Mouse (Mus musculus) myocyte (in vitro differentiated cells): ENCODE measurements around the gene Rpl35. TPM values are rescaled to one million over a fixed set of nuclear protein-coding genes. Genes with fewer than 3 reads are reported as not detected.
"Not testable (repeated sequence)": the region's sequence is repeated elsewhere in the genome, so short reads cannot be mapped to it uniquely, and the experiment has no call there.

Source experiments
- H3K27me3 ChIP-seq: one replicate; pipeline ENCODE4 v1.6.1; 2011; ENCODE audit not compliant: control insufficient read depth, insufficient read depth, insufficient read length
- H3K36me3 ChIP-seq: one replicate; pipeline ENCODE4 v1.6.1; 2011; ENCODE audit not compliant: control insufficient read depth, insufficient read depth
- H3K4me2 ChIP-seq: one replicate; pipeline ENCODE4 v1.6.1; 2011; ENCODE audit warnings: low read depth, control low read depth
- H3K4me3 ChIP-seq: one replicate; pipeline ENCODE4 v1.5.1; 2011; ENCODE audit warnings: mild to moderate bottlenecking, control low read depth, moderate library complexity
- H3K79me2 ChIP-seq: one replicate; pipeline ENCODE4 v1.6.1; 2011; ENCODE audit not compliant: control insufficient read depth, insufficient read depth
- H3ac ChIP-seq: one replicate; pipeline ENCODE4 v1.6.1; 2011; ENCODE audit not compliant: control insufficient read depth, insufficient read length
- CEBPB ChIP-seq: IDR thresholded peaks from 2 replicates; pipeline ENCODE4 v1.6.1; 2011; ENCODE audit warnings: mild to moderate bottlenecking, moderate library complexity; ENCODE audit not compliant: poor library complexity, insufficient read depth, severe bottlenecking
- E2F4 ChIP-seq: IDR thresholded peaks from one replicate; pipeline ENCODE4 v1.6.1; 2011; ENCODE audit warnings: mild to moderate bottlenecking, control low read depth, moderate library complexity; ENCODE audit not compliant: insufficient read depth
- MAX ChIP-seq: IDR thresholded peaks from one replicate; pipeline ENCODE4 v1.6.1; 2011; ENCODE audit warnings: low read depth, mild to moderate bottlenecking, control low read depth
- MYOD1 ChIP-seq, 3 experiments: IDR thresholded peaks; one replicate each; pipeline ENCODE4 v1.6.1; 2011; ENCODE audit warnings: control low read depth in 2 of 3, low read depth in 2 of 3, mild to moderate bottlenecking in 2 of 3, moderate library complexity in 1 of 3; ENCODE audit not compliant: insufficient read length in 2 of 3, control insufficient read depth in 1 of 3
- MYOG ChIP-seq, 3 experiments: IDR thresholded peaks; one replicate each; pipeline ENCODE4 v1.6.1; 2011; ENCODE audit warnings: control low read depth in 2 of 3, low read depth in 2 of 3, mild to moderate bottlenecking in 2 of 3; ENCODE audit not compliant: insufficient read length in 2 of 3, control insufficient read depth in 1 of 3, insufficient read depth in 1 of 3
- POLR2A ChIP-seq: IDR thresholded peaks from one replicate; pipeline ENCODE4 v1.6.1; 2011; ENCODE audit warnings: low read depth, mild to moderate bottlenecking, control low read depth, moderate library complexity; ENCODE audit not compliant: insufficient read length
- POLR2AphosphoS2 ChIP-seq: IDR thresholded peaks from one replicate; pipeline ENCODE4 v1.6.1; 2011; ENCODE audit warnings: low read depth, control low read depth; ENCODE audit not compliant: insufficient read length
- REST ChIP-seq: IDR thresholded peaks from one replicate; pipeline ENCODE4 v1.6.1; 2011; ENCODE audit warnings: mild to moderate bottlenecking, control low read depth, moderate library complexity; ENCODE audit not compliant: insufficient read depth, insufficient read length
- SRF ChIP-seq: IDR thresholded peaks from one replicate; pipeline ENCODE4 v1.6.1; 2011; ENCODE audit warnings: low read depth; ENCODE audit not compliant: control insufficient read depth, insufficient read length
- TCF12 ChIP-seq: IDR thresholded peaks from one replicate; pipeline ENCODE4 v1.6.1; 2011; ENCODE audit warnings: mild to moderate bottlenecking, control low read depth; ENCODE audit not compliant: poor library complexity, insufficient read depth, severe bottlenecking
- TCF3 ChIP-seq: IDR thresholded peaks from one replicate; pipeline ENCODE4 v1.6.1; 2011; ENCODE audit warnings: low read depth, control low read depth; ENCODE audit not compliant: insufficient read length
- USF1 ChIP-seq: IDR thresholded peaks from one replicate; pipeline ENCODE4 v1.6.1; 2011; ENCODE audit warnings: low read depth, mild to moderate bottlenecking, control low read depth, moderate library complexity
- polyA plus RNA-seq: library from polyadenylated mRNA; unstranded; fragments of >200 nt; fragmentation: generic; extraction: Trizol; gene quantifications from one replicate; pipeline ENCODE4 v1.2.1, GENCODE M21; 2012; ENCODE audit warnings: missing spikeins

The Rpl35 gene
- polyA plus RNA-seq, 1 experiment = 1,480 TPM

DNA sequence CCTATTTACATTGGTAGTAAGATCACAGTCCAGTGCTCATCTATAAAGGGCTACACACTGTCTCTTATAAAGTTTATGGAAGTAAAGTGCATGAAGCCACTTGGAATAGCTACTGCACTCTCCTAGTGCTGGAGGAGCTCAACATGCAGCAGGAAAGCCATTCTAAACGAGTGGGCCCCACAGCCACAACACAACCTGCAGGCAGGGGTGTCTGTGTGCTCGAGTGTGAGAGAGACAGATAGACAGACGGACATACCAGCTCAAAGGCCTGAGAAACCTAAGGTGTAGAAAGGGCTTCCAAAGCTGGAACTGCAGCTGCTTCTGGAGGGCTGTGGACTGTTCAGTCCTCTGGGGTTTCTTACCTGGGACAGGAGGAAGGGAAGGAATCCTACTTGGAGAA lies 11.2 kb upstream of the Rpl35 start:
- TF ChIP-seq E2F4 (no peak), POLR2AphosphoS2 (peak; percentile 57), CEBPB (no peak), USF1 (no peak), MYOG (IDR thresholded peaks at IDR 0.05; ENCODE audit: control insufficient read depth in 1 of 3, insufficient read depth in 1 of 3, insufficient read length in 2 of 3, low read depth in 2 of 3) (no peak)
- Histone ChIP-seq H3K79me2 (peaks cover 17% of the 10 kb centered on the region), H3K27me3 (no peaks in the 10 kb centered on the region), H3K36me3 (peaks cover 62% of the 10 kb centered on the region), H3K4me3 (no peak overlapping the region), H3K4me2 (no peak overlapping the region), H3ac (no peak overlapping the region)

DNA sequence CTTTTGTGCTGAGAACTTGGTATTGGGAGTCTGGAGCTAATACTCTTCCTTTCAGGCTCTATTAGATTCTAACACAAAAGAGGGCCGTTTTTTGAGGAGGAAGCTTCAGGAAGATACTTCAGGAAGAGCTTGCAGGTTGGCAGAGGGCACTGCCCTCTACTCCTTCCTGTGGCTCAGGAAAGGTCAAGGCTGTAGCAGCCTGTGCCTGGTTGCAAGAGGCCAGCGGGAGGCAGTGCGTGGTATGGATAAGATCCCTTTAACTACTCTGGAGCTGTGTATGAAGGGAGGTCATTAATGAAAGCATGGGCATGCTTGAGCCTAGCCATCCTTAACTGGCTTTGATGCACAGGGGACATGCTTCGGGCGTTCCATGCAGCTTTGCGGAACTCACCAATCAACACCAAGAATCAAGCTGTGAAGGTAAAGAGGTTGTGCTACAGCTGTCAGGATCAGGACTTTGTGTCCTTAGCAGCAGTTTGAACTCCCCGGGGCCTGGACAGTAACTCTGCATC lies 7.4 kb upstream of the Rpl35 start:
- H3ac ChIP-seq = no peak overlapping the region
- H3K4me2 ChIP-seq = no peak overlapping the region
- no peaks in the 10 kb centered on the region for H3K27me3 ChIP-seq
- H3K4me3 ChIP-seq = no peak overlapping the region
- H3K79me2 ChIP-seq = peaks cover 49% of the 10 kb centered on the region
- peaks cover 47% of the 10 kb centered on the region for H3K36me3 ChIP-seq
- TF ChIP-seq E2F4 = no peak
- no peak for TF ChIP-seq MYOG (IDR thresholded peaks at IDR 0.05; ENCODE audit: control insufficient read depth in 1 of 3, insufficient read depth in 1 of 3, insufficient read length in 2 of 3, low read depth in 2 of 3)
- no peak for TF ChIP-seq TCF12
- TF ChIP-seq MAX = no peak
- TF ChIP-seq REST = no peak
- TF ChIP-seq POLR2A = no peak
- no peak for TF ChIP-seq TCF3
- no peak for TF ChIP-seq CEBPB
- TF ChIP-seq POLR2AphosphoS2 = no peak
- no peak for TF ChIP-seq SRF
- no peak for TF ChIP-seq MYOD1 (IDR thresholded peaks at IDR 0.05; ENCODE audit: control insufficient read depth in 1 of 3, insufficient read length in 2 of 3, low read depth in 2 of 3)
- no peak for TF ChIP-seq USF1

- Histone ChIP-seq H3K4me3 (no peak overlapping the region), H3K36me3 (peaks cover 47% of the 10 kb centered on the region), H3ac (no peak overlapping the region), H3K79me2 (peaks cover 53% of the 10 kb centered on the region), H3K27me3 (no peaks in the 10 kb centered on the region), H3K4me2 (peak overlapping the region; percentile 55)
- TF ChIP-seq POLR2AphosphoS2 = peak; percentile 25
- TF ChIP-seq MYOD1 (IDR thresholded peaks at IDR 0.05; ENCODE audit: control insufficient read depth in 1 of 3, insufficient read length in 2 of 3, low read depth in 2 of 3) = no peak
- TF ChIP-seq MAX = no peak
- no peak for TF ChIP-seq SRF
- no peak for TF ChIP-seq E2F4
- TF ChIP-seq TCF3 = no peak
Observed at GRCm38 (mm10) chr2:39011971-39012370, 6.5 kb upstream of the Rpl35 start.

GRCm38 (mm10) chr2:39011264-39011663 lies 5.8 kb upstream of the Rpl35 start:
- H3K27me3 ChIP-seq = no peaks in the 10 kb centered on the region
- no peak for TF ChIP-seq USF1
- TF ChIP-seq POLR2A = peak; percentile 14
- TF ChIP-seq REST = no peak
- no peak for TF ChIP-seq MAX
- no peak for TF ChIP-seq SRF
- peak; percentile 75 for TF ChIP-seq CEBPB
- peak; percentile 33 for TF ChIP-seq POLR2AphosphoS2
- no peak overlapping the region for H3K4me3 ChIP-seq
- peak overlapping the region; percentile 55 for H3K4me2 ChIP-seq
- H3ac ChIP-seq = no peak overlapping the region
- H3K36me3 ChIP-seq = peaks cover 43% of the 10 kb centered on the region
- H3K79me2 ChIP-seq = peaks cover 59% of the 10 kb centered on the region

DNA sequence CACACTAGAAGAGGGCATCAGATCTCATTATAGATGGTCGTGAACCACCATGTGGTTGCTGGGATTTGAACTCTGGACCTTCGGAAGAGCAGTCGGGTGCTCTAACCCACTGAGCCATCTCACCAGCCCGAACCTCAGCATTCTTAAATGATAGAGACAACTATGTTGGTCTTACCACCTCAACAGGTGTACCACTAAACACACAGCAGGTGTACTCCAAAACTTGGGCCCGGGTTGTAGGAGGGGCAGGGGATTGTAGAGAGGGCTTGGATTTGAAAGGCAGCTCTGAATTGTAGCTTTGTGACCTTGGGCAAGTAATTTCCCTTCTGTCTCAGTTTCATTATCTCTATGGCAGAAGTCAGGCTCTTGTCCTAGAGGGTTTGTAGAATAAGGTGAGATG lies 4.7 kb upstream of the Rpl35 start:
- peak overlapping the region; percentile 55 for H3K4me2 ChIP-seq
- H3K79me2 ChIP-seq = peaks cover 71% of the 10 kb centered on the region
- not testable (repeated sequence) for H3K27me3 ChIP-seq, H3ac ChIP-seq
- peaks cover 31% of the 10 kb centered on the region for H3K36me3 ChIP-seq
- H3K4me3 ChIP-seq = peak overlapping the region; percentile 85

- TF ChIP-seq REST (no peak), MAX (no peak), MYOD1 (IDR thresholded peaks at IDR 0.05; ENCODE audit: control insufficient read depth in 1 of 3, insufficient read length in 2 of 3, low read depth in 2 of 3) (no peak), E2F4 (no peak), TCF12 (no peak), POLR2A (no peak), TCF3 (no peak), CEBPB (no peak), POLR2AphosphoS2 (no peak), USF1 (no peak)
- Histone ChIP-seq H3K79me2 (peaks cover 79% of the 10 kb centered on the region), H3K27me3 (no peaks in the 10 kb centered on the region), H3ac (peak overlapping the region; percentile 63), H3K36me3 (peaks cover 20% of the 10 kb centered on the region), H3K4me3 (peak overlapping the region; percentile 85), H3K4me2 (peak overlapping the region; percentile 98)
Observed at GRCm38 (mm10) chr2:39008954-39009365, 3.5 kb upstream of the Rpl35 start.
